Mouse (Mus musculus) MEL (cell line): ENCODE measurements around the gene Vmn1r220.
"Not testable (repeated sequence)": the region's sequence is repeated elsewhere in the genome, so short reads cannot be mapped to it uniquely, and the experiment has no call there.

ENCODE experiments used
- CTCF ChIP-seq, 3 experiments: IDR thresholded peaks in 2 of 3; conservative IDR thresholded peaks in 1 of 3; 2 replicates each; pipeline ENCODE4 v1.5.1; 2011 to 2012; ENCODE audit warnings: low read length in 3 of 3, low read depth in 2 of 3, mild to moderate bottlenecking in 2 of 3, improper control_type of control experiment in 1 of 3, inconsistent platforms in 1 of 3, mixed read lengths in 1 of 3, moderate library complexity in 1 of 3; ENCODE audit not compliant: control insufficient read depth in 1 of 3, insufficient read depth in 1 of 3, poor library complexity in 1 of 3, severe bottlenecking in 1 of 3
- EP300 ChIP-seq, 2 experiments: IDR thresholded peaks; 2 replicates each; pipeline ENCODE4 v1.6.1; 2011; ENCODE audit warnings: improper control_type of control experiment in 2 of 2, low read length in 2 of 2, low read depth in 1 of 2, mild to moderate bottlenecking in 1 of 2
- HCFC1 ChIP-seq: IDR thresholded peaks from 2 replicates; pipeline ENCODE4 v1.6.1; 2012; ENCODE audit warnings: low read depth, mild to moderate bottlenecking, inconsistent platforms, low read length, improper control_type of control experiment, moderate library complexity
- JUND ChIP-seq: IDR thresholded peaks from 2 replicates; pipeline ENCODE4 v1.6.1; 2011; ENCODE audit warnings: low read depth, mild to moderate bottlenecking, improper control_type of control experiment, low read length
- MAFK ChIP-seq: IDR thresholded peaks from 2 replicates; pipeline ENCODE4 v1.6.1; 2011; ENCODE audit warnings: low read depth, mild to moderate bottlenecking, low read length, improper control_type of control experiment, borderline replicate concordance
- MAX ChIP-seq: IDR thresholded peaks from 2 replicates; pipeline ENCODE4 v1.6.1; 2011; ENCODE audit warnings: low read length, improper control_type of control experiment
- POLR2A ChIP-seq, 2 experiments: IDR thresholded peaks; 2 replicates each; pipeline ENCODE4 v1.6.1; 2011 to 2012; ENCODE audit warnings: low read length in 2 of 2, mild to moderate bottlenecking in 2 of 2, control low read depth in 1 of 2, improper control_type of control experiment in 1 of 2, low read depth in 1 of 2, moderate library complexity in 1 of 2; ENCODE audit not compliant: control insufficient read depth in 1 of 2, insufficient read depth in 1 of 2, poor library complexity in 1 of 2
- POLR2AphosphoS2 ChIP-seq: IDR thresholded peaks from 2 replicates; pipeline ENCODE4 v1.6.1; 2011; ENCODE audit warnings: low read length, improper control_type of control experiment
- RCOR1 ChIP-seq: IDR thresholded peaks from 2 replicates; pipeline ENCODE4 v1.6.1; 2012; ENCODE audit warnings: low read depth, mild to moderate bottlenecking, inconsistent platforms, low read length, improper control_type of control experiment

DNA sequence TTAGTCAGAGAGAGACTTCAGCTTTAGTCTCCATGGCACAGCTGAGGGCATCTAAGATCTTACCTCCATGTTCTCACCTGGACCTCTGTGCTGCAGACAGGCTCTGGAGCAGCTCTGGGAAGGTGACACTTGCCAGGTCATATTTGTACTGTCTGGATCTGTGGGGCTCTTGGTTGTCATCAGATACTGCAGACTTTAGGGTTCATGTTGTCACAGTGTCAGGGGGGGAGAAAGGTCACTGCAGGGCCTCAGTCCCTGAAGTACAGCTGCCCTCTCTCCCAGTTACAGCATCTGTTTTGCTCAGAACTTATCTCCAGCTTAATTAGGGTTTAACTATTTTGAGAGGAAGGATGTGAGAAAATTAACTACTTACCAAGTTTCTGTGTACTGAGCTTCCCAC, 48.1 kb upstream of the Vmn1r220 start, which contains the start of gene Vmn1r222:
- not testable (repeated sequence) for TF ChIP-seq HCFC1; CTCF (IDR thresholded peaks at IDR 0.05 in 2 of 3, conservative IDR thresholded peaks at IDR 0.05 in 1 of 3; ENCODE audit: control insufficient read depth in 1 of 3, insufficient read depth in 1 of 3, low read depth in 2 of 3, low read length in 3 of 3, poor library complexity in 1 of 3, severe bottlenecking in 1 of 3); MAFK; EP300 (IDR thresholded peaks at IDR 0.05; ENCODE audit: low read depth in 1 of 2, low read length in 2 of 2); POLR2A (IDR thresholded peaks at IDR 0.05; ENCODE audit: control insufficient read depth in 1 of 2, insufficient read depth in 1 of 2, low read depth in 1 of 2, low read length in 2 of 2, poor library complexity in 1 of 2); RCOR1; JUND; MAX; POLR2AphosphoS2
